Mouse (Mus musculus): ENCODE measurements around the gene Htt. TPM values are rescaled to one million over a fixed set of nuclear protein-coding genes. Genes with fewer than 3 reads are reported as not detected.
"Not testable (repeated sequence)": the region's sequence is repeated elsewhere in the genome, so short reads cannot be mapped to it uniquely, and the experiment has no call there.

Htt gene
- total RNA-seq (2021), result 10 to 100 TPM; 81.0 to 93.8 TPM

DNA sequence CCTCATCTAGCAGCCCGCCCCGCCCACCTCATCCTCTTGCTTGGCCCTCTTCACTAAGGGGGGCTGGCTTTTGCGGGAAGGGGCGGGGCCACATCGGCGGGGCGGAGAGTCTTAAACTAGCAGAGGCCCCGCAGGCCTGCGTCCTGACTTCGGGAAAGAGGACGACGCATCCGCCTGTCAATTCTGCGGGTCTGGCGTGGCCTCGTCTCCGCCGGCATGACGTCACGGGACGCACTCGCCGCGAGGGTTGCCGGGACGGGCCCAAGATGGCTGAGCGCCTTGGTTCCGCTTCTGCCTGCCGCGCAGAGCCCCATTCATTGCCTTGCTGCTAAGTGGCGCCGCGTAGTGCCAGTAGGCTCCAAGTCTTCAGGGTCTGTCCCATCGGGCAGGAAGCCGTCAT lies at the start of gene Htt:
Gene Htt (plus strand): TSS at position 232 of the 400 bp plus-strand sequence.
- peak; percentile 98 for DNase-seq (ENCODE audit: low spot score in 2 of 2)
- intact Hi-C loops (cut with DNase I), result loop anchor here (5.0 kb wide), 1 partner anchor 99 kb away; the partner anchor contains the start of genes Grk4 and Nop14

DNA sequence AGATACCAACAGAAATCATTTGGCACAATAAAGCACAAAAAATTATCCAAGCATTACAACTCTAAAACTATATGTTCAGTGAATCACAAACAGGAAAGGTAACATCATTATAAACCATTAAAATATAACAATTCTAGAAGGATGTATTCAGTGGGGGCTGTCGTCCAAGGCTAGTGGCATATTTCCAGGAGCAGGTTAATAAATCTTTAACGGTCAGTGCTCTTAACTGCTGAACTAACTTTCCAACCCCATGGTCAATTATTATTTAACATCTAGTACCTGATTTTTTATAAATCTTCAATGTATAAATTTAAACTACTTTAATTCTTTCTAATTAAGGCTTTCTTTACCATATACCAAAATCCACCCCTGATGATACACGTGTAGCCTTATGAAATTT lies 47.2 kb upstream of the Htt start:
- DNase-seq (ENCODE audit: low spot score in 2 of 2); intact Hi-C loops (cut with DNase I): not testable (repeated sequence)

DNA sequence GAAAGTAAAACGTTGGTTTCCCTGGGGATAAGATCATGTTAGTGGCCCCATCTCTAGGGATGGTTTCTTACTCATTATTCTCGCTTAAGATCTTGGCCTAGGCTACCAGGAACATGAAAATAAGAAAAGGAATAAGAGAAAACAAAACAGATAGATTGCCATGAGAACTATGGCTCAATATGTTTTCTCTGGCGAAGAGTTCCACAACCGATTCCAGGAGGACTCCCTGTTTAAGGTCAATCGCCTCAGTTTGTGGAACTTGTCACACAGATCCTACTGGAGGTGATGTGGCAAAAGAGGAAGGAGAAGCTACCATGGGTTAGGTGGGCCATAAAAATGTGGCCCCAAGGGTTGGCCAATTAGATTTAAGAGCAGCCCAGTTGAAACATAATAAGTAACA lies 46.7 kb upstream of the Htt start:
- no peak for DNase-seq (ENCODE audit: low spot score in 2 of 2)
- intact Hi-C loops (cut with DNase I), result no loop called here

DNA sequence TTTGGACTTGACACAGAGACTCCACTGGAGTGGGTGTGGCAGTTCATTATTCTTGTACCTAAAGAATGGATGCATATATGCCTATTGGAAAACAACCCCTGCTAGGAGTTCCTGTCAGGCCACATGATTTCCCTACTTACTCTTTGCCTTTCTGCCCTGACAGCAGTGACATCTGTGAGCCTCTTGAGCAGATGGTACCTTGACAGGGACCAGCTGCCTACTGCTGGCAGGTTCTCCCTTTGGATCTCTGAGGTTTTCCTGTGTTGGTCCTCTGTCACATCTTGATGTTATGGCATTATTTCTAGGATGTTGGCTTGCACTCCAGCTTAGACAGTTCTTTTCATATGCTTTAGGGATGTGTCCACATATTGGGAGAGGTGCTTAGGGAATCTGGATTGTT lies 32.4 kb upstream of the Htt start:
- DNase-seq (ENCODE audit: low spot score in 2 of 2), result no peak
- intact Hi-C loops (cut with DNase I), result no loop called here

DNA sequence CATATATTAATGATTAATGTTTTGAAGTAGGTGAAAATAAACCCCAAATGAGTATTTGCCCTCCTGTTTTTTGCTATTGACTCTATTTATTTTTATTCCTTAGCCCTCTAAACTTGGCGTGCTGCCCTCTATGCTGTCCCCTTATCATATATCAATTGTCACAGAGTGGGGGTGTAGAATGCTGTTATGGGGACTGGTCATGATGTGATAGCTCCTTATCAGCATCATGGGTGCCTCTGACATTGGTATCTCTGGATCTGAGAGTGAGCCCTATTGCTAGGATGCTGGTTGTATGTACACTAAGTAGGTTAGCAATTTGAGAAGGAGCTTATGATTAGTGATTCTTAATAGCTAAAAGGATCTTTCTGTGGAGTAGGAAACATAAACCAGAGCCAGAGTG lies 31.3 kb upstream of the Htt start:
- intact Hi-C loops (cut with DNase I), result no loop called here
- no peak for DNase-seq (ENCODE audit: low spot score in 2 of 2)

DNA sequence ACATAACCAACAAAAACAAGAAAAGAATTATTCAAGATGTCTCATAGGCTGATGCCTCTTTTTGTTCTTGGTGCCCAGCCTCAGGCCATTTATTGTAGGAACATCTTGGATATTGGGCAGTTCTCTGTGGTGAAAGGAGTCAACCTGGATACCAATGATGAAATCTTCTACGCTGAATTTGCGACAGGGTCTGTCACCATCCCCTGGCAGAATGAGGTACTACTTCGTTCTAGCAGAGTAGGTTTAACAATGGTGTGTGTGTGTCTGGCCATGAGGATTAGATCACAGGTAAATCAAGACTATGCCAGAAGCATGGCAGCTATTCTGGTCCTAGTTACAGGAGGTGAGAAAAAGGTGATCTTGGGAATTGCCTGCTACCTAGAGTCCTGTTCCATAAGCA lies 10.1 kb upstream of the Htt start:
- intact Hi-C loops (cut with DNase I), result no loop called here
- no peak for DNase-seq (ENCODE audit: low spot score in 2 of 2)

DNA sequence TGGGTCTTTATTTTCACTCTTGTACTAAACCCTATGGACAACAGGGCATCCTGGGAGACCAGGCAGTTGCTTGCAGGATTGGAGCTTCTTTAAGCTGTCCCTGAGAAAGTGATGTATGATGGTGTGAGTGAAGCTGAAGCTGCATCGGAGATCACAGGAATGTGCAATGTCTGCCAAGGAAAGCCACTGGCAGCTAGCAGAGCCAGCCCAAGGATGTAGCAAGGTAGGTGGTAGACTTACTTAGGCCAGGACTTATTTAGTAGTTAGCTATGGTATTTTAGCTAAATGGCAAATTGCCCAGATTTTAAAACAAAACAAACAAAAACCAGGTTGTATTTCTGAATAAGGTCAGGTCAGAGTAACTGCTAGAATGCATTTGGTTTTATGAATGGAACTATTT lies 2.8 kb upstream of the Htt start:
- intact Hi-C loops (cut with DNase I), result no loop called here
- DNase-seq (ENCODE audit: low spot score in 2 of 2), result no peak

DNA sequence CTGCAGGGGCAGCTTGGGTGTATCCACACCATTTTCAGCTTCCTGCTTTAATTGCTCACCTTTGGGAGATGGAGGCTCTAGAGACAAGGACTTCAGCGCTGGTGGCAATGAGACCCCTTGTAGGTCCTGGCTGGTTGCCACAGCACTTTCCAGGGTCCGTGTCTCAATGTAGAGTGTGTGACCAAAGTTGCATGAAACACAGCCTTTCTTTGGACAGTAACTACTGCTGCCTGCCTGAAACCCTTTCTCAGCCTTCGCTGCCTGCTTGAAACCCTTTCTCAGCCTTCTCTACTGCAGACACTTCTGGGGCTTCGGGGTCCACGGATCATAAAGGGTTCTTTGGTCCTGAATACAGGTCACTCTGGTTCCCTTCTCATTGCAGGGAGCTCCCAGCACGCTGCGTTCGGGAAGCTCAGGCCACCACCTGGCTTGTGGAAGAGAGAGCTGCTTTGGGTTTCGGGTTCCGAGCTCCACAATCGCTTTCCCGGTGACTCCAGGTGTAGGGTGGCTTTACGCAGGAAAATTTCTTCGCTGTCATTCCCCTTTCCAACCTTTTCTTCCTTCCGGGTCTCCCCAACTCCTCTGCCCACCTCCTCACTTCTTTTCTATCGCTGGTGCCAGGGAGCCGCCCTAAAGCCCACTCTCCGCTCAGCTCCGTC lies 561 bp upstream of the Htt start:
- DNase-seq (ENCODE audit: low spot score in 2 of 2), result peak in 1 of 2 experiments; percentile 11
- intact Hi-C loops (cut with DNase I), result loop anchor here (5.0 kb wide), 1 partner anchor 99 kb away; the partner anchor contains the start of genes Grk4 and Nop14

DNA sequence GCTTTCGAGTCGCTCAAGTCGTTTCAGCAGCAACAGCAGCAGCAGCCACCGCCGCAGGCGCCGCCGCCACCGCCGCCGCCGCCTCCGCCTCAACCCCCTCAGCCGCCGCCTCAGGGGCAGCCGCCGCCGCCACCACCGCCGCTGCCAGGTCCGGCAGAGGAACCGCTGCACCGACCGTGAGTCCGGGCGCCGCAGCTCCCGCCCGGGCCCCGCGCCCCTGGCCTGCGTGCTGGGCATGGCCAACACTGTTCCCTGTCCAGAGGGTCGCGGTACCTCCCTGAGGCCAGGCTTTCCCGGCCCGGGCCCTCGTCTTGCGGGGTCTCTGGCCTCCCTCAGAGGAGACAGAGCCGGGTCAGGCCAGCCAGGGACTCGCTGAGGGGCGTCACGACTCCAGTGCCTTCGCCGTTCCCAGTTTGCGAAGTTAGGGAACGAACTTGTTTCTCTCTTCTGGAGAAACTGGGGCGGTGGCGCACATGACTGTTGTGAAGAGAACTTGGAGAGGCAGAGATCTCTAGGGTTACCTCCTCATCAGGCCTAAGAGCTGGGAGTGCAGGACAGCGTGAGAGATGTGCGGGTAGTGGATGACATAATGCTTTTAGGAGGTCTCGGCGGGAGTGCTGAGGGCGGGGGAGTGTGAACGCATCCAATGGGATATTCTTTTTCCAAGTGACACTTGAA lies 533 bp downstream of the Htt start:
- DNase-seq (ENCODE audit: low spot score in 2 of 2), result peak; percentile 46 to 57
- intact Hi-C loops (cut with DNase I), result loop anchor here (5.0 kb wide), 1 partner anchor 100 kb away; the partner anchor contains the start of genes Grk4 and Nop14

DNA sequence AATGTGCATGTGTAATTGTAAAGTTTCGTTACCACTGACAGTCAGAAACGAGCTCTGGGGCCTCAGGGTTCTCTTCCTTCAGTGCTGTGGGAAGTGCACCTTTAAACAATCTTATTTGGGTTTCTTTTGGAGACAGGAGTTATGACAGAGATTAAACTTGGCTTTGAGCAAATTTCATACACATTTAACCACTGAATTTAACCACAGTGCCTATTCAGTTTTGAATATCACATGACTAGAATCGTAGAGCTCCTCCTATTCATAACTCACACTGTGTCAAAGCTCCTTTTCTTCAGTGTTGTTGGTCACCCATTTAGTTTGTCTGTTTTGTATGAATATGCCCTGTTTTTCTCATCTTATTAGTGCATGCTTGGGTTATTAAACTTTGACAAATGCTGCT lies 10.3 kb downstream of the Htt start:
- intact Hi-C loops (cut with DNase I), result no loop called here
- DNase-seq (ENCODE audit: low spot score in 2 of 2), result no peak

DNA sequence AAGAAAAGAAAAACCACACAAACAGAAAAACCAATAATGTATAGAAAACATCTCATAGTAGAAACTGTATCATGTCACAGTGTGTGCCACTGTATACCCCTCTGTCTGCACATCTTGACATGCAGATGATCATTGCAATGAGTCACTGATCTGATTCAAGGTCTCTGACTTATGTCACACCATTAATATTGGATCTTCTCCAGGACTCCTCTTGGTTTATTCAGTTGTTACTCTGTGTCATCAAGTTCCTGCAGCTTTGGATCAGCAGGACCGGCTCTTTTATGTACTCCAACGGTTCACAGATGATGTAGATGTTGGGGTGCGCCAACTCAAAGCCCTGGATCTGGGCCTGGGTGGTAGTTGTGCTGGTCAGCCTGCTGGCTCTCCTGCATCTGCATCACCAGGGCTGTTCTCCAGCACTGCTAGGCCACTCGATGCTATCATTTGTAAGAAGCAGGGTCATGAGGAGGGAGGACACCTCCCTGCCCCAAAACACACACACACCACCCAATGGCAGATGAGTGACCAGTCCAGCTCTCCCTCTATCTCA lies 11.2 kb downstream of the Htt start:
- intact Hi-C loops (cut with DNase I), result no loop called here
- no peak for DNase-seq (ENCODE audit: low spot score in 2 of 2)

DNA sequence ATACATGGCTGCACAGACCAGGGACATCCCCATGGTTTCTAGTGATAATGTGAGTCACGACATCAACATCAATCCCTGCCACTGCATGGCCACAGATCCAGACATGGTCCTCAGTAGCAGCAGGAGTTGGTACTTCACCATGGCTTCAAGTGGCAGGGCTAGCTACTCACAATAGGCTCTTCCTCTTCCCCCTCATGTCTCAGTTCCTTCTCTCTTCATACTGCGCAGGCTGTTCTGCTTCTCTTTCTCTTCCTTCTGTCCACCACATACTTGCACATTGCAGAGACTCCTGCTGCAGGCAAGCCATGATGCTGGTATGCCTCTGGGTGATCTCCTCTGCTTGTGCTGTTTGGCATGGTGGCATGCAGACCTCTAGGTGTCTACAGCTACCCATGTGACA lies 11.9 kb downstream of the Htt start:
- intact Hi-C loops (cut with DNase I), result no loop called here
- no peak for DNase-seq (ENCODE audit: low spot score in 2 of 2)

DNA sequence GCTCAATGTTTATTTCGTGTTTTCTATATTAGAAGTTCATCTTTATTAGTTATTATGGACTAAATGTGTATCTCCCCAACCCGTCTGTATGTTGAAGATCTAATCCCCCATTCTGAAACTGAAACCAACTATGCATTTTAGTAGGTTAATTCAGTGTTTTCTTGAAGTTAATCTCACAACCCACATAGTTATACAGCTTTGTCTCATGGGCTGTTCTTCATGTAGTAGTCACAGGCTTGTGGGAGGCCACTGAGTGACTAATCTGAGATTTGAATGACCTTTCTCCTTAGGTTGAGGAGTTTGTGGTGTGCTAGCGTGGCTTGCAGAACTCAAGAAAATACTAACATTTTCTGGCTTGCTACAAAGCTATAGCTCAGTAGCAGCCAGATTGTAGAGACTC lies 23.5 kb downstream of the Htt start:
- no peak for DNase-seq (ENCODE audit: low spot score in 2 of 2)
- intact Hi-C loops (cut with DNase I), result no loop called here

DNA sequence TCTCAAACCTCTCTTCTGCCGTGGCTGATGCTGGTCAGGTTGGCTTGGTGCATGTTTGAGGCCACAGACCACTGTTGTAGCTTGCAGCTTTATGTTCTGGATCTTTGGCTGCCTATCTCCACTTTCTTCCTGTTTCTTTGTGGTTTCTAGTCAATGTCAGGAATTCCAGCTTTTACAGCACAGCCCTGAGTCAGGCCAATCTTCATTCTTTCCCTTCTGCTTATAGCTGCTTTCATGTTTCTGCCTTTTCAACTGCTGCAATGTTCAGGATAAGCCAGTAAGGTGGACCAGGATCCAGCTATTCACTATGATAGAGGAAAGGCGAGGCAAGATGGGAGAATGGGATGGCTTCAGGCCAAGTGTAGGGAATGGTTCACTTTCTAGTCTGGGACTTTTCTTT lies 29.6 kb downstream of the Htt start:
- DNase-seq (ENCODE audit: low spot score in 2 of 2), result no peak
- intact Hi-C loops (cut with DNase I), result no loop called here

DNA sequence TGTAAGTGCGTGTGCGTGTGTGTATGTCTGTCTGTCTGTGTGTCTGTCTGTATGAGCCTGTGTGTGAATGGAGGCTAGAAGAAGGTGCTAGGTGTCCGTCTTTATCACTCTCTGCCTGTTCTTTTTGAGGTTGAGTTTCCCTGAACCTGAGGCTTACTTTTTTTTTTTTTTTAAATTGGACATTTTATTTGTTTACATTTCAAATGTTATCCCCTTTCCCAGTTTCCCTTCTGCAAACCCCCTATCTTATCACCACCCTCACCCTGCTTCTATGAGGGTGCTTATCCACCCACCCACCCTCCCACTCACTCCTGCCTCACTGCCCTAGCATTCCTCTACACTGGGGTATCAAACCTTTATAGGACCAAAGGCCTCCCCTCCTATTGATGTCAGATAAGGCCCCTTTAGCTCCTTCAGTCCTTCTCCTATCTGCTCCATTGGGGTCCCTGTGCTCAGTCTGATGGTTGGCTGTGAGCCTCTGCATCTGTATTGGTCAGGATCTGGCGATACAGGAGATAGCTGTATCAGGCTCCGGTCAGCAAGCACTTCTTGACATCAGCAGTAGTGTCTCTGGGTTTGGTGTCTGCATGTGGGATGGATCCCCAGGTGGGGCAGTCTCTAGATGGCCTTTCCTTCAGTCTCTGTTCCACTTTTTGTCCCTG lies 38.9 kb downstream of the Htt start:
- intact Hi-C loops (cut with DNase I), result no loop called here
- DNase-seq (ENCODE audit: low spot score in 2 of 2), result no peak

DNA sequence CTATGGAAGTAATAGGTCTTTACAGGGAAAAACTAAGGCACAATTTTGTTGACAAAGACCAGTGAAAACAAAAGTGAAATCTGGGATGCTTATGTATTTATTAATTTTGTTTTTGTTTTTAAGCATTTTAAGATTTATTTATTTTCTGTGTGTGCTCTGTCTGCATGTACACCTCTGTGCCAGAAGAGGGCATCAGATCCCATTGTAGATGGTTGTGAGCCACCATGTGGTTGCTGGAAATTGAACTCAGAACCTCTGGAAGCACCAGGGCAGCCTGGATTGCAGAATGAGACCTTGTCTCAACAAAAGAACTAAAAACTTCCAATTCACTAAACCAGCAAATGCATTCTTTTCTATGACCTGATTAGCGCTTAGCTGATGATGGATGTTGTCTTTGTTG lies 44.5 kb downstream of the Htt start:
- intact Hi-C loops (cut with DNase I), result no loop called here
- no peak for DNase-seq (ENCODE audit: low spot score in 2 of 2)

DNA sequence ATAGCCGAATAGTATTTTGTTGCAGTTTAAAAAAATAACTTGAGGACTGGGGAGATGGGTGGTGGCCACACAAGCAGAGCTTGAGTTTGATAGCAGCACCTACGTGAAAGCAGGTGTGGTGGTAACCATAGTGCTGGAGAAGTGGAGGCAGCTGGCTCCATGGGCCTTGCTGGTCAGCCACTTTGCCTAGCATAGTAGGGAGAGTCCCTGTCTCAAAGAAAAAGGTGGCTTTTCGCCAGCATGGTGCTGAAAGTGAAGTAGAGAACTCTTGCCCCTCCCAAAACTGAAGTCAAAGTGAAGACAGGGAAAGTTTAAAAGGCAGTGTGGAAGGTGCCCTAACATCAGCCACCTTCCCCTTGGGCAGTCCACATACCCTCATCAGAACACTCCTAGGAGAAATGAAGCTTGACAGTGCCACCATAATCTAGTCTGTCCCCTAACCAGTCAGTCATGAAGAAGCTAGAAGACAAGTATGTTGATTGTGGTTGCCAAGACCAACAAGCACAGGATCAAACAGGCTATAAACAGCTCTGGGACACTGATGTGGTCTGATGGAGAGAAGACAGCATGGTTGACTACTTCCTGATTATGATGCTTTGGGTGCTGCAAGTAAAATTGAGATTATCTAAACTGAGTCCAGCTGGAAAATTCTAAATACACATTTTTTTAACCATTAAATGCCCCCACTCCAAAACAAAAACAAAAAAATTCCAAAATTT lies 61.0 kb downstream of the Htt start:
- intact Hi-C loops (cut with DNase I), result no loop called here
- no peak for DNase-seq (ENCODE audit: low spot score in 2 of 2)

DNA sequence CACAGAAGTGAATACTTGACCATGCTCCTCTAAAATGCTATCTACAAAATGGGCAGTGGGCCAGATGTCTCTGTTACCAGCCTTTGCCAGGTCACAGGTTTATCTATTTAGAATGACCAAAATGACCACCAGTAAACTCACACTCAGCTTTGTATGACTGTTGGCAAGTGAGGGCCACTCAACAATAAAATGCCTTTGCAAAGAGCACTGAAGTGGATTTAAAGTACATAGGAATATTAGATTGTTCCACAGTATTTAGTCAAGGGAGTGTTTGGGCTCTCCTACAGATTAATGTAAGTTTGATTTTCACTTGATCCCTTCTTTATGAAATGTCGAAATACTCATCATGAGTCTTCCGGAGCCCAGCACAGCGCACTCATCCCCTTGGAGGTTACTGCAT lies 92.5 kb downstream of the Htt start:
- no peak for DNase-seq (ENCODE audit: low spot score in 2 of 2)
- intact Hi-C loops (cut with DNase I), result no loop called here

DNA sequence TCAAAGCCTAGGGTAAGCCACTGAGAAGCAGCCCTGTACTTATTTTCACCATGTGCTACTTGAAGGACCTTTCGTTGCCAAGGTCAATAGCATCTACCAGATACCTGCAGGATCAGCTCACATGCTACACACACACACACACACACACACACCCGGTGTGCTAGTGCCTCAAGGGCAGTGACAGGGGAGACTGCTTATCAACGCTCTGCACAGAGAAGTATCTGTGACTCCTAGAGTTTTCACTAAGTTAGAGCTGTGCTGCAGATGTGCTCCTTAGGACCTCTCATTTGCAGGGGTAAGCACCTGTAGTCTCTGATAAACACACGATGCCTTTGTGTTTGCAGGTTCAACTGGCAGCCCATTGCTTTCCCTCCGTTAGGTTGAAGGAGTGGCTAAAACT lies 103.8 kb downstream of the Htt start:
- no peak for DNase-seq (ENCODE audit: low spot score in 2 of 2)

DNA sequence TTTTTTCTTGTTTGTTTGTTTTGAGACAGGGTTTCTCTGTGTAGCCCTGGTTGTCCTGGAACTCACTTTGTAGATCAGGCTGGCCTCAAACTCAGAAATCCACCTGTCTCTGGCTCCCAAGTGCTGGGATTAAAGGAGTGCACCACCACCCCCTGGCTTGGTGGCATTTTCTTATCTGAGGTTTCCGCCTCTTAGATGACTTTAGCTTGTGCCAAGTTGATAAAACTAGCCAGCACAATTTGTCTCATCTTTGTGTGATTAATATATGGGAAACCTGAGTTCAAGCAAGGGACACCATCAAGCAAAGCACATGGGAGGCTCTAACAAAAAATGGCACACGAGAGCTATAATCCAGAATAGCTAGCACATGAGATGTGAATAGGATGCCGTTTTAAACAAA lies 118.8 kb downstream of the Htt start:
- intact Hi-C loops (cut with DNase I); DNase-seq (ENCODE audit: low spot score in 2 of 2): not testable (repeated sequence)

More for the DNA sequence above, 103.8 kb downstream of the Htt start:
- intact Hi-C loops (cut with DNase I), result no loop called here
